Mouse (Mus musculus) limb, embryonic 13.5 days (tissue): ENCODE data around the gene Pole2. TPM values are rescaled to one million over a fixed set of nuclear protein-coding genes. Genes with fewer than 3 reads are reported as not detected.

Experiments used
- ATAC-seq: fragments of 200-750 bp; cut with Nextera tagmentation; 2 replicates; pipeline ENCODE4 v1.8.0; 2017; ENCODE audit warnings: low read depth, moderate number of reproducible peaks, moderate TSS enrichment; ENCODE audit not compliant: low FRiP score
- H3K27ac ChIP-seq: fragments of 300-500 bp; sonication (generic); 2 replicates; pipeline ENCODE4 v1.5.1; 2015; ENCODE audit warnings: inconsistent platforms, mild to moderate bottlenecking, moderate library complexity
- H3K27me3 ChIP-seq: fragments of 300-500 bp; sonication (generic); 2 replicates; pipeline ENCODE4 v1.6.1; 2015; ENCODE audit warnings: mild to moderate bottlenecking, inconsistent platforms
- H3K36me3 ChIP-seq: fragments of 300-500 bp; sonication (generic); 2 replicates; pipeline ENCODE4 v1.6.1; 2015; ENCODE audit warnings: inconsistent platforms, mild to moderate bottlenecking, moderate library complexity
- H3K4me1 ChIP-seq: fragments of 300-500 bp; sonication (generic); 2 replicates; pipeline ENCODE4 v1.6.1; 2015; ENCODE audit warnings: inconsistent platforms
- H3K4me2 ChIP-seq: fragments of 300-500 bp; sonication (generic); replicated peaks from 2 replicates; pipeline ENCODE4 v1.6.1; 2015; ENCODE audit warnings: inconsistent platforms, mild to moderate bottlenecking, moderate library complexity
- H3K4me3 ChIP-seq: fragments of 300-500 bp; sonication (generic); 2 replicates; pipeline ENCODE4 v1.5.1; 2015; ENCODE audit warnings: moderate library complexity, mild to moderate bottlenecking, inconsistent platforms
- H3K9ac ChIP-seq: fragments of 300-500 bp; sonication (generic); 2 replicates; pipeline ENCODE4 v1.6.1; 2015; ENCODE audit warnings: mild to moderate bottlenecking, inconsistent platforms
- H3K9me3 ChIP-seq: fragments of 300-500 bp; sonication (generic); 2 replicates; pipeline ENCODE4 v1.6.1; 2016; ENCODE audit warnings: inconsistent platforms
- WGBS: fragments of 180-500 bp; shearing (Covaris S2); methylation state at CpG from one replicate; pipeline ENCODE4 v1.1.7; 2015; 5-methylcytosine and 5-hydroxymethylcytosine counted together
- polyA plus RNA-seq: library from polyadenylated mRNA; unstranded; fragments of >200 nt; fragmentation: Nextera tagmentation; extraction: Ambion mirVana; gene quantifications from 2 replicates; pipeline ENCODE4 v1.2.1, GENCODE M21; 2015

The Pole2 gene
- polyA plus RNA-seq, 1 experiment from 2014 or later: 29.8 TPM

GRCm38 (mm10) chr12:69238284-69238683, 10.3 kb upstream of the Pole2 start:
- no peak overlapping the region for H3K4me3 ChIP-seq
- 41% methylated on average over 3 of the region's 3 CpGs for WGBS
- H3K27ac ChIP-seq: no peak overlapping the region

GRCm38 (mm10) chr12:69235782-69236181, 7.8 kb upstream of the Pole2 start:
- peaks cover 2% of the 10 kb centered on the region for H3K4me1 ChIP-seq
- WGBS: 89% methylated on average over 6 of the region's 6 CpGs

More at GRCm38 (mm10) chr12:69238284-69238683, 10.3 kb upstream of the Pole2 start:
- no peaks in the 10 kb centered on the region for H3K36me3 ChIP-seq
- H3K27me3 ChIP-seq: no peaks in the 10 kb centered on the region
- H3K4me1 ChIP-seq: peaks cover 8% of the 10 kb centered on the region
- H3K9ac ChIP-seq: no peak overlapping the region
- no peak for ATAC-seq
- no peak overlapping the region for H3K4me2 ChIP-seq
- H3K9me3 ChIP-seq: no peaks in the 10 kb centered on the region

GRCm38 (mm10) chr12:69229251-69229650, 1.3 kb upstream of the Pole2 start:
- peaks cover 14% of the 10 kb centered on the region for H3K36me3 ChIP-seq
- no peaks in the 10 kb centered on the region for H3K9me3 ChIP-seq
- no peak overlapping the region for H3K27ac ChIP-seq
- no peak overlapping the region for H3K4me2 ChIP-seq
- no peak overlapping the region for H3K9ac ChIP-seq
- WGBS: 66% methylated on average over 2 of the region's 2 CpGs
- H3K4me1 ChIP-seq: peaks cover 4% of the 10 kb centered on the region; the same call in 1 of the 2 replicates
- H3K27me3 ChIP-seq: no peaks in the 10 kb centered on the region
- no peak overlapping the region for H3K4me3 ChIP-seq
- no peak for ATAC-seq

More at GRCm38 (mm10) chr12:69235782-69236181, 7.8 kb upstream of the Pole2 start:
- Histone ChIP-seq H3K4me3 (no peak overlapping the region), H3K9ac (no peak overlapping the region), H3K36me3 (no peaks in the 10 kb centered on the region), H3K27ac (no peak overlapping the region), H3K4me2 (no peak overlapping the region), H3K27me3 (no peaks in the 10 kb centered on the region), H3K9me3 (no peaks in the 10 kb centered on the region)
- no peak for ATAC-seq

- Histone ChIP-seq H3K27me3 (no peaks in the 10 kb centered on the region), H3K4me3 (no peak overlapping the region), H3K4me2 (no peak overlapping the region), H3K9ac (peak overlapping the region; percentile 35; the same call in 1 of the 2 replicates), H3K4me1 (no peaks in the 10 kb centered on the region), H3K27ac (no peak overlapping the region), H3K36me3 (peaks cover 79% of the 10 kb centered on the region), H3K9me3 (no peaks in the 10 kb centered on the region)
- no peak for ATAC-seq
- 92% methylated on average over 19 of the region's 19 CpGs for WGBS
Measured at GRCm38 (mm10) chr12:69220613-69221277, 7.2 kb downstream of the Pole2 start.

- H3K4me2 ChIP-seq: no peak overlapping the region
- H3K9me3 ChIP-seq: no peaks in the 10 kb centered on the region
- H3K27ac ChIP-seq: no peak overlapping the region
- ATAC-seq: no peak
- H3K36me3 ChIP-seq: peaks cover 87% of the 10 kb centered on the region
- 95% methylated on average over 7 of the region's 7 CpGs for whole genome bisulfite sequencing
- no peaks in the 10 kb centered on the region for H3K4me1 ChIP-seq
- no peaks in the 10 kb centered on the region for H3K27me3 ChIP-seq
- no peak overlapping the region for H3K4me3 ChIP-seq
- H3K9ac ChIP-seq: no peak overlapping the region
Measured at GRCm38 (mm10) chr12:69216587-69216986, 11.4 kb downstream of the Pole2 start.

- no peaks in the 10 kb centered on the region for H3K4me1 ChIP-seq
- 89% methylated on average over 3 of the region's 3 CpGs for WGBS
- no peak overlapping the region for H3K4me3 ChIP-seq
- no peak for ATAC-seq
- H3K4me2 ChIP-seq: no peak overlapping the region
- no peak overlapping the region for H3K27ac ChIP-seq
- no peaks in the 10 kb centered on the region for H3K27me3 ChIP-seq
- H3K9ac ChIP-seq: no peak overlapping the region
- no peaks in the 10 kb centered on the region for H3K9me3 ChIP-seq
- peaks cover 80% of the 10 kb centered on the region for H3K36me3 ChIP-seq
Measured at GRCm38 (mm10) chr12:69215000-69215785, 12.8 kb downstream of the Pole2 start.

GRCm38 (mm10) chr12:69214393-69214792, 13.6 kb downstream of the Pole2 start:
- Histone ChIP-seq H3K9me3 (no peaks in the 10 kb centered on the region), H3K9ac (no peak overlapping the region), H3K36me3 (peaks cover 81% of the 10 kb centered on the region), H3K27ac (no peak overlapping the region), H3K27me3 (no peaks in the 10 kb centered on the region), H3K4me3 (no peak overlapping the region), H3K4me1 (no peaks in the 10 kb centered on the region), H3K4me2 (no peak overlapping the region)
- ATAC-seq: no peak
- WGBS: 95% methylated on average over 7 of the region's 7 CpGs

GRCm38 (mm10) chr12:69213186-69213777, 14.7 kb downstream of the Pole2 start:
- no peak overlapping the region for H3K4me2 ChIP-seq
- H3K4me1 ChIP-seq: no peaks in the 10 kb centered on the region
- no peak overlapping the region for H3K4me3 ChIP-seq
- H3K27ac ChIP-seq: no peak overlapping the region
- no peak overlapping the region for H3K9ac ChIP-seq
- no peaks in the 10 kb centered on the region for H3K9me3 ChIP-seq
- ATAC-seq: no peak
- WGBS: 94% methylated on average over 13 of the region's 13 CpGs
- no peaks in the 10 kb centered on the region for H3K27me3 ChIP-seq
- H3K36me3 ChIP-seq: peaks cover 79% of the 10 kb centered on the region

- Histone ChIP-seq H3K9ac (no peak overlapping the region), H3K27me3 (no peaks in the 10 kb centered on the region), H3K9me3 (no peaks in the 10 kb centered on the region), H3K36me3 (peaks cover 79% of the 10 kb centered on the region), H3K27ac (peak overlapping the region; percentile 44; the same call in 1 of the 2 replicates), H3K4me1 (no peaks in the 10 kb centered on the region), H3K4me3 (no peak overlapping the region), H3K4me2 (no peak overlapping the region)
- ATAC-seq: no peak
- WGBS: 74% methylated on average over 5 of the region's 5 CpGs
Measured at GRCm38 (mm10) chr12:69211057-69211456, 16.9 kb downstream of the Pole2 start.

- ATAC-seq: peak; percentile 86
- peaks cover 76% of the 10 kb centered on the region for H3K36me3 ChIP-seq
- WGBS: 81% methylated on average over 18 of the region's 18 CpGs
- peak overlapping the region; percentile 70; the same call in 1 of the 2 replicates for H3K27ac ChIP-seq
- no peak overlapping the region for H3K4me3 ChIP-seq
- no peak overlapping the region for H3K9ac ChIP-seq
- no peaks in the 10 kb centered on the region for H3K27me3 ChIP-seq
- no peaks in the 10 kb centered on the region for H3K4me1 ChIP-seq
- no peak overlapping the region for H3K4me2 ChIP-seq
- no peaks in the 10 kb centered on the region for H3K9me3 ChIP-seq
Measured at GRCm38 (mm10) chr12:69210056-69210979, 17.7 kb downstream of the Pole2 start.

- ATAC-seq: no peak
- no peak overlapping the region for H3K4me2 ChIP-seq
- no peaks in the 10 kb centered on the region for H3K9me3 ChIP-seq
- no peak overlapping the region for H3K4me3 ChIP-seq
- peaks cover 67% of the 10 kb centered on the region for H3K36me3 ChIP-seq
- H3K9ac ChIP-seq: no peak overlapping the region
- H3K4me1 ChIP-seq: no peaks in the 10 kb centered on the region
- H3K27ac ChIP-seq: no peak overlapping the region
- WGBS: 95% methylated on average over 2 of the region's 2 CpGs
- no peaks in the 10 kb centered on the region for H3K27me3 ChIP-seq
Measured at GRCm38 (mm10) chr12:69208520-69208919, 19.5 kb downstream of the Pole2 start.
